Comparison of ENCODE assay signal across 14 mouse cellular contexts in genomic region chr7:136953251-136953650, GRCm38 (mm10). TPM values are rescaled to one million over a fixed set of nuclear protein-coding genes. Genes with fewer than 3 reads are reported as not detected.
A peak's percentile ranks its signal among the peaks of the same experiment; 100 is the strongest.
DNase-seq lines count a peak whose midpoint lies in the region; ATAC-seq and TF ChIP-seq lines count a peak whose summit lies in the region.
"Had no signal": no experiment of that assay in that cellular context is flagged by ENCODE, and none has a peak within 500 bp of the region (broad histone marks: within the 10 kb centered on the region; RNA-seq: fewer than 3 reads in every experiment).

No protein-coding gene starts in this region.

- no peak overlapping the region for H3K9ac ChIP-seq in intestine, embryonic 14.5 days (ENCODE audit: low read length)
- H3K9ac ChIP-seq in intestine, postnatal 0 days (ENCODE audit: low read depth, low read length): no peak overlapping the region
- no peak overlapping the region for H3K9ac ChIP-seq in neural tube, embryonic 11.5 days (ENCODE audit: low read length)
- 0 out of 2 replicates have a peak overlapping the region, but pooled peaks have one; percentile 16 for H3K9ac ChIP-seq in hindbrain, embryonic 14.5 days
- H3K9ac ChIP-seq: forebrain, embryonic 15.5 days; heart, embryonic 13.5 days; lung, embryonic 14.5 days had no signal

- no peak for TF ChIP-seq CTCF in intestine, postnatal 0 days (IDR thresholded peaks at IDR 0.05; ENCODE audit: low read depth)

- DNase-seq in intestine, embryonic 14.5 days (ENCODE audit: low spot score): peak; percentile 68
- DNase-seq in neural tube, embryonic 11.5 days (ENCODE audit: low spot score): peak; percentile 26
- DNase-seq in neural tube, embryonic 10.5 days (ENCODE audit: extremely low spot score, low spot score): no peak
- DNase-seq in hindbrain, embryonic 14.5 days (ENCODE audit: low spot score): no peak
- DNase-seq in thymus, postnatal 10 days (ENCODE audit: low spot score in 2 of 2): peak; percentile 20 to 27
- DNase-seq in retina, embryonic 14.5 days (ENCODE audit: low spot score): no peak
- DNase-seq in c-Kit-positive CD71-positive TER-119-positive erythroid progenitor cells, embryonic 14.5 days (ENCODE audit: low spot score): no peak
- DNase-seq: cerebellum, adult 8-10 months; heart, postnatal 4 days had no signal

- peaks cover 21% of the 10 kb centered on the region for H3K4me1 ChIP-seq in intestine, embryonic 14.5 days (replicated peaks; ENCODE audit: control insufficient read depth, insufficient read depth, low read length)
- no peaks in the 10 kb centered on the region for H3K4me1 ChIP-seq in intestine, postnatal 0 days (replicated peaks; ENCODE audit: control insufficient read depth, insufficient read depth, low read length)
- peaks cover 10% of the 10 kb centered on the region; the same call in 1 of the 2 replicates for H3K4me1 ChIP-seq in neural tube, embryonic 11.5 days (ENCODE audit: control insufficient read depth, insufficient read depth, low read length)
- peaks cover 15% of the 10 kb centered on the region for H3K4me1 ChIP-seq in hindbrain, embryonic 14.5 days (replicated peaks; ENCODE audit: control insufficient read depth, insufficient read depth, low read length)
- H3K4me1 ChIP-seq: heart, embryonic 13.5 days had no signal

- 17% methylated on average over 3 of the region's 3 CpGs for WGBS in intestine, embryonic 14.5 days
- 34% methylated on average over 3 of the region's 3 CpGs for WGBS in intestine, postnatal 0 days
- 35% methylated on average over 3 of the region's 3 CpGs for WGBS in neural tube, embryonic 11.5 days
- 20% methylated on average over 3 of the region's 3 CpGs for WGBS in hindbrain, embryonic 14.5 days

- H3K27me3 ChIP-seq in intestine, embryonic 14.5 days (replicated peaks; ENCODE audit: control insufficient read depth, insufficient read depth, low read length): no peaks in the 10 kb centered on the region
- no peaks in the 10 kb centered on the region for H3K27me3 ChIP-seq in intestine, postnatal 0 days (replicated peaks; ENCODE audit: control insufficient read depth, insufficient read depth, low read length)
- no peaks in the 10 kb centered on the region for H3K27me3 ChIP-seq in neural tube, embryonic 11.5 days (ENCODE audit: control insufficient read depth, insufficient read depth, low read length)
- H3K27me3 ChIP-seq in hindbrain, embryonic 14.5 days (ENCODE audit: control insufficient read depth, insufficient read depth, low read length): peaks cover 2% of the 10 kb centered on the region; the same call in 1 of the 2 replicates
- H3K27me3 ChIP-seq: forebrain, embryonic 15.5 days; heart, embryonic 13.5 days had no signal

- no peaks in the 10 kb centered on the region for H3K36me3 ChIP-seq in intestine, embryonic 14.5 days (ENCODE audit: control insufficient read depth, insufficient read depth, low read length)
- H3K36me3 ChIP-seq in intestine, postnatal 0 days (ENCODE audit: control insufficient read depth, insufficient read depth): no peaks in the 10 kb centered on the region
- no peaks in the 10 kb centered on the region for H3K36me3 ChIP-seq in neural tube, embryonic 11.5 days (ENCODE audit: control insufficient read depth, insufficient read depth, low read length)
- H3K36me3 ChIP-seq in hindbrain, embryonic 14.5 days (replicated peaks; ENCODE audit: control insufficient read depth, insufficient read depth): no peaks in the 10 kb centered on the region
- H3K36me3 ChIP-seq: forebrain, embryonic 15.5 days; heart, embryonic 13.5 days had no signal

- peak; percentile 63; the same call in 1 of the 2 replicates for ATAC-seq in intestine, embryonic 14.5 days (replicated peaks; ENCODE audit: low FRiP score, low TSS enrichment, low read depth)
- no peak for ATAC-seq in intestine, postnatal 0 days
- peak; percentile 38; the same call in 1 of the 2 replicates for ATAC-seq in neural tube, embryonic 11.5 days (ENCODE audit: insufficient read depth, low FRiP score, low TSS enrichment)
- ATAC-seq in hindbrain, embryonic 14.5 days (ENCODE audit: low FRiP score): no peak; the same call in 1 of the 2 replicates
- ATAC-seq: forebrain, embryonic 15.5 days had no signal

- no peaks in the 10 kb centered on the region for H3K9me3 ChIP-seq in intestine, embryonic 14.5 days (ENCODE audit: control insufficient read depth, low read length)
- H3K9me3 ChIP-seq in intestine, postnatal 0 days (ENCODE audit: control insufficient read depth): no peaks in the 10 kb centered on the region
- H3K9me3 ChIP-seq in neural tube, embryonic 11.5 days (ENCODE audit: control insufficient read depth, low read length): no peaks in the 10 kb centered on the region
- no peaks in the 10 kb centered on the region for H3K9me3 ChIP-seq in hindbrain, embryonic 14.5 days (ENCODE audit: control insufficient read depth, low read length)
- H3K9me3 ChIP-seq: forebrain, embryonic 15.5 days; heart, embryonic 13.5 days had no signal

- H3K27ac ChIP-seq in intestine, embryonic 14.5 days (ENCODE audit: low read depth): peak overlapping the region; percentile 62; the same call in 1 of the 2 replicates
- no peak overlapping the region for H3K27ac ChIP-seq in intestine, postnatal 0 days (ENCODE audit: low read depth, low read length)
- no peak overlapping the region for H3K27ac ChIP-seq in neural tube, embryonic 11.5 days (ENCODE audit: low read depth, low read length)
- peak overlapping the region; percentile 4; the same call in 1 of the 2 replicates for H3K27ac ChIP-seq in hindbrain, embryonic 14.5 days
- H3K27ac ChIP-seq: forebrain, embryonic 15.5 days; heart, embryonic 13.5 days; macrophage had no signal

- 0 out of 2 replicates have a peak overlapping the region, but pooled peaks have one; percentile 6 for H3K4me2 ChIP-seq in intestine, embryonic 14.5 days (ENCODE audit: low read length)
- no peak overlapping the region for H3K4me2 ChIP-seq in intestine, postnatal 0 days (replicated peaks; ENCODE audit: low read depth)
- H3K4me2 ChIP-seq in neural tube, embryonic 11.5 days (ENCODE audit: low read depth): no peak overlapping the region
- H3K4me2 ChIP-seq in hindbrain, embryonic 14.5 days (replicated peaks): no peak overlapping the region
- H3K4me2 ChIP-seq: forebrain, embryonic 15.5 days; heart, embryonic 13.5 days; lung, embryonic 14.5 days had no signal

- no peak overlapping the region for H3K4me3 ChIP-seq in intestine, embryonic 14.5 days (ENCODE audit: low read depth, low read length)
- no peak overlapping the region for H3K4me3 ChIP-seq in intestine, postnatal 0 days (ENCODE audit: low read depth, low read length)
- H3K4me3 ChIP-seq in neural tube, embryonic 11.5 days (ENCODE audit: low read depth, low read length): no peak overlapping the region
- no peak overlapping the region for H3K4me3 ChIP-seq in hindbrain, embryonic 14.5 days (replicated peaks; ENCODE audit: low read length)
- H3K4me3 ChIP-seq: forebrain, embryonic 15.5 days; heart, embryonic 13.5 days had no signal

RNA-seq across cellular contexts. Expression of gene Mgmt, which starts 58.8 kb away (rescaled TPM):
- polyA plus RNA-seq in intestine, embryonic 14.5 days (2014; fragmentation: Nextera tagmentation; extraction: Ambion mirVana): 7.2 and 8.7 TPM in 2 replicates
- polyA plus RNA-seq in intestine, postnatal 0 days (2015; fragmentation: Nextera tagmentation; extraction: Ambion mirVana): 2.5 TPM in 2 replicates
- polyA plus RNA-seq in neural tube, embryonic 11.5 days (2014; fragmentation: Nextera tagmentation; extraction: Ambion mirVana): 3.7 and 4.2 TPM in 2 replicates
- 1.5 and 1.8 TPM in 2 replicates for polyA plus RNA-seq in hindbrain, embryonic 14.5 days (2014; fragmentation: Nextera tagmentation; extraction: Ambion mirVana)

Comparison
In these comparisons a context has a peak if more than half of its experiments do, and no peak if none do; other contexts are left out.
1. ATAC-seq: peak in intestine, embryonic 14.5 days (single experiment) and neural tube, embryonic 11.5 days (single experiment); none in intestine, postnatal 0 days (single experiment) and hindbrain, embryonic 14.5 days (single experiment).
2. DNase-seq: peak in intestine, embryonic 14.5 days (single experiment), neural tube, embryonic 11.5 days (single experiment) and thymus, postnatal 10 days (2 of 2); none in neural tube, embryonic 10.5 days (single experiment), hindbrain, embryonic 14.5 days (single experiment), retina, embryonic 14.5 days (single experiment) and c-Kit-positive CD71-positive TER-119-positive erythroid progenitor cells, embryonic 14.5 days (single experiment).
3. H3K27ac ChIP-seq: peak in intestine, embryonic 14.5 days (single experiment) and hindbrain, embryonic 14.5 days (single experiment); none in intestine, postnatal 0 days (single experiment) and neural tube, embryonic 11.5 days (single experiment).